Mouse (Mus musculus) layer of hippocampus, postnatal 25 days (tissue): Measurements from ENCODE around the gene Slc33a1. TPM values are rescaled to one million over a fixed set of nuclear protein-coding genes. Genes with fewer than 3 reads are reported as not detected.

Experiments used
- DNase-seq, 2 experiments: peaks; one replicate each; pipeline ENCODE4 v3.0.0; 2022; ENCODE audit warnings: mixed read lengths in 2 of 2, low spot score in 1 of 2; ENCODE audit errors: extremely low spot score in 1 of 2
- total RNA-seq, 2 experiments: library from RNA; stranded (reverse); gene quantifications; 2 replicates each; pipeline ENCODE4 v1.2.3; 2021

Slc33a1 gene
- 10 to 100 TPM; 25.4 to 29.4 TPM for total RNA-seq

DNA sequence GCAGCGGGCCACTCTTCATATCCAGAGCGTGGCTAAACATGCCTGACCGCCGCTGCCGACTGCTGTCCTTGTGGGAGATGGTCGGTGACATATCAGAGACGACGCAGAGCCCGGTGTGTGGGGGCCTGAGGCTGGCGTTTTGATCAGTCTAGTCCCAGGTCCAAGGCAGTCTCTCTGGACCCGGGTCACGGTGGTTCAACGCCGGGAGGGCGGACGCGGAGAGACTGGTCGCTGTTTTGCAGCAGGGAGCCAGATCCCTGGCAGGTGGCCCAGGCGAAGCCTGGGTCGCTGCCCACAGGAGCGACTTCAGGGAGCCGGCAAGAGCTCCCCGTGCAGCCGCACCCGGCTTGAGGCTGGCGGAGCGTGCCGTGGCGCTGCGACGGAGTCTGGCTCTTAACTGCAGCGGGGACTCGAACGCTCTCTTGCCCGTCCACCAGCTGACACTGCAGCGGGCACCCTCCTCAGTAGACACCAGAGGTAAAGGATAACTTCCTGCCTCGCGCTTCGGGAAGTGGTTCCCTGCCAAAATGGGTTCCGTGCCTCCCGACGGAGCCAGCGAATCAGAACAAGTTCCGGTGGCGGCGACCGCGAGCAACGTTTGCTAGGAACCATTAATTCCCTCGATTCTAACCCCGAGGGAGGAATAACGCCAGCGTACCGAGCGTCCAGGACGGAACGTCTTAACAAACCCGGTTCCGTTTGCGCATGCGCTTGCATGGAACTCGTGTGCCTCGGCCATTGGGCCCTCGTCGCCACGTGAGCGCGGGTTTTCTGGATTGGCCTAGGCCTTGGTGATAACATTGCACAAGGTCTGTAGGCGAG lies at the start of gene Slc33a1:
Gene Slc33a1 (minus strand): TSS at position 669 of the 822 bp plus-strand sequence.
- DNase-seq, result peak; percentile 96 to 99

GRCm38 (mm10) chr3:63988722-63989440 lies 24.3 kb upstream of the Slc33a1 start:
- DNase-seq, result no peak

- DNase-seq, result no peak
Observed at GRCm38 (mm10) chr3:63986656-63987055, 22.1 kb upstream of the Slc33a1 start.

- DNase-seq, result no peak
Observed at GRCm38 (mm10) chr3:63977895-63978294, 13.3 kb upstream of the Slc33a1 start.

DNA sequence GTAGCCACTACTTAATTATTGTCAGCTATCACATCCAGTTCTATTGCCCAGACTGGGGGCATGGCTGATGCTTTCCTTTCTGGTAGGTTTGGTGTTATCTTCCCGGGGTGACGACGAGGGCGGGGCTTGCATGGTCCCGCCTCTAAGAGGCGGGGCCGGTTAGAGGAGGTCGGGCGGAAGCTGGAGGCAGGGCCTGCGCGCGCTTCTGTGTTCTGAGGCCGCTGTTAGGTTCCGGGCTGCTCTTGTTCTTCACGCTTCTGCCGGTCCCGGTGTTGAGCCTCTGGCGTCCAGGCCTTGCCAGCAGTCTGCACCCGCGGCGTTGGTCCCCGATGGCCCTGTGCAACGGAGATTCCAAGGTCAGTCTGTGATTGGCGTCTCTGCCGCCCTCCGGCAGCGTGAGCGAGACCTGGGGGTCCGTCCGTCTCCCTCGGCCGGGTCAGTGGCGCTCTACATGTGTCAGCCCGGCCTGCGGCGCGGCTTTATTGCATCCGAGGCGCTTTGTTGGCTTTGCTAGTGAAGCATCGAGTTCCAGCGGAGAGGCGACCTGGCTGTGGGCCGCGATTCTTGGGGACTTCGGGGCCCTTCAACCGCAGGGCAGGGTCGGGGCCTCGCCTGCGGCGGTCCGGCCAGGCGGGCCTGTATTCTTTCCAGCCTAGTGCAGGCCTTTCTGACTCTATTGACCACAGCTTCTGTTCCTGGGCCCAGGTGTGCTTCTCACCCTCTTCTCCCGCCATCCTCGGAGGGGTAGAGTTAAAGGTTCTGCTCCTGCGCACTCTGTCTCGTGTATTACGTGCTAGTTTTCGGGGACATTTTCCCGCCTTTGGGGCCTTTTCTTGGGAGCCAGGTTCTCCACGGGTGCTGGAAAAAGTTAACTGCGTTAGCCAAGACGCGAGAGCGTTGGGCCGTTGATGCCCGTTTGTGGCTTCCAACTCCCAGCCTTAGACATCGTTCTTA lies 11.7 kb upstream of the Slc33a1 start, which contains the start of gene Gmps:
Gene Gmps (plus strand): TSS at position 152 of the 954 bp plus-strand sequence.
- peak; percentile 83 to 86 for DNase-seq

- DNase-seq, result no peak
Observed at GRCm38 (mm10) chr3:63965929-63966328, 1.4 kb upstream of the Slc33a1 start.

DNA sequence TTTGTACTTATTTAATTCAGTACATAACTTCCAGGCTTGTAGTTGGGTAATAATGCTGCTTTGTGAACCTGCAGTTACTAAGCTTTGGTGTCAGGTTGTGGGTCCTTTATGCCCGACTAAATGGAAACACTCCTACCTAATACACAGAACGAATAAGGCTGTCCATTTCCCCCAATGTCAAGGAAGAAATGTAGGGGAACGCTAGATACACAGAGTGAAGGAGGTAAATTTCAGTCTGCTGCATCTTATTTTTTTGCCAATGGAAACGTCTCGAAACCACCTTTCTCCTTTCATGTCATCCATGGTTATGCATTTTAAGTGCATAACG lies 318 bp upstream of the Slc33a1 start:
- no peak for DNase-seq

DNA sequence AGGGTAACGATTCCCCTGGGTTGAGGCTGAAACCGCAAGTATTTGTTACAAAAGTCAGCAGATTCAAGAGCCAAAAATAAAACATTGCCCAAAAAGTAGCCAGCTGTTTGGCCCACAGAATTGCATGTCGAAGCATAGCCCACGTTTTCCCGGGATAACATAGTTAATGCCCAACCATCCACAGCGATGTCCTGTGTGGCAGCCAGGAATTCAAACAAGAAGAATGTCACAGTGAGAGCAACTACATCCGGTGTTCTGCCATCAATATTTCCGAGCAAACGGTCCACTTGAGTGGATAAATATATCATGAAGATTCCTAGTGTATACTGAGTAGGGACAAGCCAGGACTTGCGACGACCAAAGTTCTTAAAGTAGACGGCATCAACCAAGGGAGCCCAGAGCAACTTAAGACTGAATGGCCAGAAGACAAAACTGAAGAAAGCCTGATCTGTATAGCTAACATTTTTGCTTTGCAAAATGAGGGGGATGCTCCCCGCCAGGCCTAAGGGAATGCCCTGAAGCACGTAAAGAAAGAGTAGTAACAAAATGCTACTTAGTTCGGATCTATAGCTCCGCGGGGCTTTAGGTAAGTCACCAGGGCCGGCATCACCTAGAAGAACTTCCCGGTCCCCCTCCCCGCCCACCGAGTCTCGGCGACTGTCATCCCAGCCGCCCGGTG lies 1.0 kb downstream of the Slc33a1 start:
- no peak for DNase-seq

GRCm38 (mm10) chr3:63949837-63950236 lies 14.7 kb downstream of the Slc33a1 start:
- no peak for DNase-seq

- peak in 1 of 2 experiments; percentile 5 for DNase-seq
Observed at GRCm38 (mm10) chr3:63941204-63941850, 23.2 kb downstream of the Slc33a1 start.

- DNase-seq, result no peak
Observed at GRCm38 (mm10) chr3:63938928-63939327, 25.6 kb downstream of the Slc33a1 start.

DNA sequence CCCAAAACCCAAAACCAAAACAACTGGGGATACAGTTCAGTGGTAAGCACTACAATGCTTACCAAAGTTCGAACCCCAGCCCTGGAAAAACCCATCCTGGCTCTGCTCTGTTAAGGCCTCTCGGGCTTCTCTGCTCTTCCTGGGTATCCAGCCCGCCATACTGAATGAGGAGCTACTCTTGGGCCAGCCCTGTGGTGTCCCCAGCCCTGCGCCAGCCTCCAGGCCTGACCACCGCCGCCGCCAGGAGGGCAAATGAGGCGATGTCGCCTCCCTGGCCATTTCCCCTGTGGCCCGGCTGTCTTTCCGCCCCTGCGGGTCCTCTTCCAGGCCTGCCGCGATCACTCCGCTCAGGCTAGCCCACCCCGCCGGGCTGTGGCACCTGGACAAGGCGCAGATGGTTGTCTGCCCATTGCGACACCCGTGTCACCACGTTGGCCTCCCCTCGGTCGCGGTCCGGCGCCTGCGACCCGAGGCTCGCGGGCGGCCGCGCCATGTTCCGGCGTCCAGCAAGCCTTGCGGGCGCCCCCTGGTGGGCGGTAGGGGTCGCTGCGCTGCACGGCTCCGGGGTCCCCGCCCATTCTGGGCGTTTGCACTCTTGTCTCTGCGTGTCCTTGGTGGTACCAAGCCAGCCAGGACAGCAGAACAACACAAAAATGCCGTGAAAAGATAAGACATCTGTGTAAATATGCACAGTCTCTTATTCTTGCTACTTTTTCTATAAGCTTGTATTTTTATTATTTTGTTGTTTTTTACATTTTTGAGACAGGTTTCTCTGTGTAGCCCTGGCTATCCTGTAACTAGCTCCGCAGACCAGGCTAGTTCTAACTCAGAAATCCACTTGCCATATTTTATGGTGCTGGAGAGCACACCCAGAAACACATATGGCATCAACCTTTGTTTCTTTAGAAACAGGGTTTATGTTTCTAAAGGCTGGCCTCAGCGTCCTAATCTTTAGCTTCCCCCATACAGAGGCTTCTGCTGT lies 35.4 kb downstream of the Slc33a1 start, which contains the start of gene E130311K13Rik:
Gene E130311K13Rik (minus strand): TSS at position 595 of the 982 bp plus-strand sequence.
- peak; percentile 87 to 93 for DNase-seq

GRCm38 (mm10) chr3:63919634-63920033 lies 44.9 kb downstream of the Slc33a1 start:
- DNase-seq, result peak in 1 of 2 experiments; percentile 18

GRCm38 (mm10) chr3:63910301-63910700 lies 54.3 kb downstream of the Slc33a1 start:
- DNase-seq, result no peak

DNA sequence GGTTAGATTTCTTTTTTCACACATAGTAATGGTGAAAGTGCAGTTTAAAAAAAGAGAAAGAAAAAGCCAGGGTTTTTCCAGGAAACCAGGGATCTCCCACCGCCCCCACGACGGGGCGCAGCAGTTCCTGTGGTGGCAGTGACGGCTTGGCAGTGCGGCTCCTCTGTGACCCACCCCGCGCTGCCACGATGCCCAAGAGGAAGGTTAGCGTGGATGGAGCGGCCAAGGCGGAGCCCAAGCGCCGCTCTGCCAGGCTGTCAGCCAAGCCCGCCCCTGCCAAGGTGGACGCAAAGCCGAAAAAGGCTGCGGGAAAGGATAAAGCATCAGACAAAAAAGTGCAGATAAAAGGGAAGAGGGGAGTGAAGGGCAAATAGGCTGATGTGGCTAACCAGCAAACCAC lies 59.3 kb downstream of the Slc33a1 start:
- peak in 1 of 2 experiments; percentile 5 for DNase-seq

DNA sequence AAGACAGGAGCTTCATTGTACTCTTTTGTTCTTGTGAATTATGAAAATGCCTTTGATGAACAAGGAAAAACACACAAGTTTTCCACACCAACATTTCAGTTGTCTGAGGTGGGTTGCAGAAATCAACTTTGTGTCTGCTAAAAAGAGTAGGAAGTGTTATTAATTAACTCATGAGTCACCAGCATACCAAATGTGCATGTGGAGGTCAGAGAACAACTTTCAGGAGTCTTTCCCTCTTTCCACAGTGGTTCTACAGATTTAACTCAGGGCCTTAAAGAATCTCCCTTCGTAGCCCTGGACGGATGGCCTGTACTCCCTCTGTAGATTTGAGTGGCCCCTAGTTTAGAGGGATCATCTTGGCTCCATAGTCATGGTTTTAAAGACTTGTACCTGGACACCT lies 60.4 kb downstream of the Slc33a1 start:
- DNase-seq, result no peak

DNA sequence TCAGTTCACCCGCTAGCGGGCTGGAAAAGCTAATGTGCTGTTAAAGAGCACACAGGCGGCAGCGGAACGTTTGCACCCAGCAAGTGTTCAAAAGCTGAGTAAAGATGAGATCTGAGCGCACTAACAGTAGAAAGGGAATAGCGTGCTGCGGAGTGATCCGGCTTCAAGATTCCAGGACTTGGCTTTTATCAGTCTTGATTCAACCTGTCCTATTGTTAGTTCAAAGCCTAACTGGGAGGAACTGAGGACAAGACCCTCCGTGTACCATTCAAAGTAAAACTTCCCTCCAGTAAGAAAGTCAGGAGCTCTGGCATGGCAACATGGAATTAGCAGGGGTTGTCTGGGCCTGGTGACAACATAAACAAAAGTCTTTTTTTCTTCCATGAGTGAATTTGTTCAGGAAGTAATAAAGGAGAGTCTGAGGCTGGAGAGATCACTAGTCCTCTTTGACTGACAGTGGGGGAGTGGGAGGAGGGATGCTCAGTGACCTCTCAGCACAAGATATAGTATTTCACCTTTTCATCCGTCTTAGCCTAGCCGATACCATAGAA lies 64.5 kb downstream of the Slc33a1 start:
- DNase-seq, result no peak

- peak in 1 of 2 experiments; percentile 55 for DNase-seq
Observed at GRCm38 (mm10) chr3:63899309-63899695, 65.3 kb downstream of the Slc33a1 start, which contains the start of gene Plch1. Gene Plch1, minus strand, starts transcription at chr3:63899472.
